Mouse (Mus musculus): ENCODE data around the gene Iqsec1. TPM values are rescaled to one million over a fixed set of nuclear protein-coding genes. Genes with fewer than 3 reads are reported as not detected.

Gene Iqsec1
- polyA plus RNA-seq, 1 experiment from 2014 or later = 15.0 TPM

- Histone ChIP-seq H3K9ac (no peak overlapping the region), H3K4me2 (no peak overlapping the region), H3K4me1 (peaks cover 44% of the 10 kb centered on the region), H3K27ac (no peak overlapping the region), H3K9me3 (no peaks in the 10 kb centered on the region), H3K4me3 (replicated peaks) (no peak overlapping the region), H3K36me3 (replicated peaks) (no peaks in the 10 kb centered on the region), H3K27me3 (no peaks in the 10 kb centered on the region)
- 60% methylated on average over 1 of the region's 1 CpGs for WGBS
- peak; percentile 34; the same call in 1 of the 2 replicates for ATAC-seq (ENCODE audit: low FRiP score)
Measured at GRCm38 (mm10) chr6:90725526-90725925, 263.0 kb downstream of the Iqsec1 start.

- WGBS = 50% methylated on average over 3 of the region's 3 CpGs
- H3K9me3 ChIP-seq = no peaks in the 10 kb centered on the region
- ATAC-seq (ENCODE audit: low FRiP score) = no peak
- no peaks in the 10 kb centered on the region for H3K36me3 ChIP-seq (replicated peaks)
- H3K27ac ChIP-seq = peak overlapping the region; percentile 5
- no peaks in the 10 kb centered on the region for H3K27me3 ChIP-seq
- no peak overlapping the region for H3K4me3 ChIP-seq (replicated peaks)
- H3K4me2 ChIP-seq = no peak overlapping the region
- no peak overlapping the region for H3K9ac ChIP-seq
- H3K4me1 ChIP-seq = peaks cover 35% of the 10 kb centered on the region
Measured at GRCm38 (mm10) chr6:90722993-90723392, 265.5 kb downstream of the Iqsec1 start.

- H3K9ac ChIP-seq = no peak overlapping the region
- WGBS = 71% methylated on average over 5 of the region's 5 CpGs
- H3K27ac ChIP-seq = no peak overlapping the region
- H3K4me3 ChIP-seq (replicated peaks) = no peak overlapping the region
- ATAC-seq (ENCODE audit: low FRiP score) = no peak
- no peaks in the 10 kb centered on the region for H3K27me3 ChIP-seq
- H3K36me3 ChIP-seq (replicated peaks) = no peaks in the 10 kb centered on the region
- peaks cover 36% of the 10 kb centered on the region for H3K4me1 ChIP-seq
- no peak overlapping the region for H3K4me2 ChIP-seq
- H3K9me3 ChIP-seq = no peaks in the 10 kb centered on the region
Measured at GRCm38 (mm10) chr6:90720996-90721746, 267.3 kb downstream of the Iqsec1 start.

GRCm38 (mm10) chr6:90720201-90720600 is 268.3 kb downstream of the Iqsec1 start:
- Histone ChIP-seq H3K27me3 (no peaks in the 10 kb centered on the region), H3K9ac (no peak overlapping the region), H3K36me3 (replicated peaks) (no peaks in the 10 kb centered on the region), H3K4me3 (replicated peaks) (no peak overlapping the region), H3K4me2 (no peak overlapping the region), H3K9me3 (no peaks in the 10 kb centered on the region), H3K4me1 (peaks cover 38% of the 10 kb centered on the region), H3K27ac (no peak overlapping the region)
- no peak for ATAC-seq (ENCODE audit: low FRiP score)
- WGBS = 76% methylated on average over 3 of the region's 3 CpGs

- Histone ChIP-seq H3K9me3 (no peaks in the 10 kb centered on the region), H3K9ac (no peak overlapping the region), H3K4me2 (no peak overlapping the region), H3K4me1 (peaks cover 38% of the 10 kb centered on the region), H3K27ac (no peak overlapping the region), H3K27me3 (no peaks in the 10 kb centered on the region), H3K4me3 (replicated peaks) (no peak overlapping the region), H3K36me3 (replicated peaks) (no peaks in the 10 kb centered on the region)
- ATAC-seq (ENCODE audit: low FRiP score) = no peak
- 93% methylated on average over 6 of the region's 6 CpGs for whole genome bisulfite sequencing
Measured at GRCm38 (mm10) chr6:90719402-90719801, 269.1 kb downstream of the Iqsec1 start.

- Histone ChIP-seq H3K4me3 (replicated peaks) (no peak overlapping the region), H3K9me3 (no peaks in the 10 kb centered on the region), H3K27ac (no peak overlapping the region), H3K36me3 (replicated peaks) (no peaks in the 10 kb centered on the region), H3K4me1 (peaks cover 42% of the 10 kb centered on the region), H3K9ac (no peak overlapping the region), H3K4me2 (no peak overlapping the region), H3K27me3 (no peaks in the 10 kb centered on the region)
- no peak for ATAC-seq (ENCODE audit: low FRiP score)
- 82% methylated on average over 3 of the region's 3 CpGs for WGBS
Measured at GRCm38 (mm10) chr6:90718477-90718876, 270.0 kb downstream of the Iqsec1 start.

- Histone ChIP-seq H3K9ac (no peak overlapping the region), H3K36me3 (replicated peaks) (no peaks in the 10 kb centered on the region), H3K4me1 (peaks cover 42% of the 10 kb centered on the region), H3K27ac (no peak overlapping the region), H3K4me2 (no peak overlapping the region), H3K9me3 (no peaks in the 10 kb centered on the region), H3K27me3 (no peaks in the 10 kb centered on the region), H3K4me3 (replicated peaks) (no peak overlapping the region)
- 77% methylated on average over 1 of the region's 1 CpGs for WGBS
- no peak for ATAC-seq (ENCODE audit: low FRiP score)
Measured at GRCm38 (mm10) chr6:90717711-90718110, 270.8 kb downstream of the Iqsec1 start.

GRCm38 (mm10) chr6:90716853-90717252 is 271.6 kb downstream of the Iqsec1 start:
- Histone ChIP-seq H3K9ac (no peak overlapping the region), H3K4me2 (peak overlapping the region; percentile 85), H3K9me3 (no peaks in the 10 kb centered on the region), H3K4me3 (replicated peaks) (no peak overlapping the region), H3K4me1 (peaks cover 51% of the 10 kb centered on the region), H3K27ac (no peak overlapping the region), H3K27me3 (no peaks in the 10 kb centered on the region), H3K36me3 (replicated peaks) (no peaks in the 10 kb centered on the region)
- no peak for ATAC-seq (ENCODE audit: low FRiP score)
- 37% methylated on average over 4 of the region's 4 CpGs for WGBS

GRCm38 (mm10) chr6:90716066-90716704 is 272.3 kb downstream of the Iqsec1 start:
- Histone ChIP-seq H3K9me3 (no peaks in the 10 kb centered on the region), H3K27me3 (no peaks in the 10 kb centered on the region), H3K36me3 (replicated peaks) (no peaks in the 10 kb centered on the region), H3K9ac (peak overlapping the region; percentile 67), H3K4me2 (peak overlapping the region; percentile 85), H3K27ac (peak overlapping the region; percentile 56), H3K4me1 (peaks cover 57% of the 10 kb centered on the region), H3K4me3 (replicated peaks) (peak overlapping the region; percentile 52)
- peak; percentile 79 for ATAC-seq (ENCODE audit: low FRiP score)
- WGBS = under 1% methylated on average over 49 of the region's 49 CpGs

- Histone ChIP-seq H3K27me3 (no peaks in the 10 kb centered on the region), H3K27ac (peak overlapping the region; percentile 56), H3K9ac (peak overlapping the region; percentile 67), H3K4me1 (peaks cover 66% of the 10 kb centered on the region), H3K36me3 (replicated peaks) (no peaks in the 10 kb centered on the region), H3K4me2 (peak overlapping the region; percentile 85), H3K9me3 (no peaks in the 10 kb centered on the region), H3K4me3 (replicated peaks) (peak overlapping the region; percentile 52)
- WGBS = 55% methylated on average over 4 of the region's 4 CpGs
- peak; percentile 45; the same call in 1 of the 2 replicates for ATAC-seq (ENCODE audit: low FRiP score)
Measured at GRCm38 (mm10) chr6:90715245-90715905, 273.1 kb downstream of the Iqsec1 start.

GRCm38 (mm10) chr6:90713650-90714049 is 274.8 kb downstream of the Iqsec1 start:
- Histone ChIP-seq H3K36me3 (replicated peaks) (no peaks in the 10 kb centered on the region), H3K9ac (no peak overlapping the region), H3K27me3 (no peaks in the 10 kb centered on the region), H3K9me3 (no peaks in the 10 kb centered on the region), H3K4me2 (no peak overlapping the region; the same call in 1 of the 2 replicates), H3K4me3 (replicated peaks) (no peak overlapping the region), H3K27ac (0 out of 2 replicates have a peak overlapping the region, but pooled peaks have one; percentile 73), H3K4me1 (peaks cover 74% of the 10 kb centered on the region)
- WGBS = 46% methylated on average over 3 of the region's 3 CpGs
- no peak for ATAC-seq (ENCODE audit: low FRiP score)

Measured in forebrain, embryonic 12.5 days (tissue).